Mouse (Mus musculus): Measurements from ENCODE around the gene Olfr340.

DNA sequence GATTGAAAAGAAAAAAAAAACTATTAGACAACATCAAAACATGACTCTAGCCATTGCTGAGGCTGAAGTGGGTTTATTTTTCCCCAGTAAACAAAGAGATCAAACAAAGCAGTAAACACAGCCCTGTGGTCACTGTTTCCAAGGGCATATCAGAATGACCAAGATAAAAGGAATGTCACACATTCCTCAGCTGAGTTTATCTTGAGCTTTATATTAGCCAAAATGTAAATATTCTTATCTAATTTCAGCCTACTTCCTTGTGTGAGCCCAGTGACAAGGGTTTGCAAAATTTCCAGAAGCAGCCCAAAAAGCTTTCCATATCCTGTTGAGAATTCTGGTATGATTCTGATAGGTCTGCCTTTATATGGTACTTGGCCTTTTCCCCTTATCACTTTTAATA lies 21.2 kb downstream of the Olfr340 start:
- TF ChIP-seq CTCF (IDR thresholded peaks at IDR 0.05; ENCODE audit: low read depth, low read length) (no peak), POLR2A (IDR thresholded peaks at IDR 0.05; ENCODE audit: borderline replicate concordance, low read depth, low read length) (no peak)
